Mouse (Mus musculus) embryonic facial prominence, embryonic 14.5 days (tissue): ENCODE measurements around the gene Abca13. TPM values are rescaled to one million over a fixed set of nuclear protein-coding genes. Genes with fewer than 3 reads are reported as not detected.
A peak's percentile ranks its signal among the peaks of the same experiment; 100 is the strongest.
"Not testable (repeated sequence)": the region's sequence is repeated elsewhere in the genome, so short reads cannot be mapped to it uniquely, and the experiment has no call there.

ENCODE experiments used
- ATAC-seq: fragments of 200-750 bp; cut with Nextera tagmentation; 2 replicates; pipeline ENCODE4 v1.8.0; 2017; ENCODE audit warnings: low read depth, moderate number of reproducible peaks, moderate TSS enrichment
- DNase-seq: peaks from one replicate; pipeline ENCODE4 v3.0.0-alpha.2; 2015; ENCODE audit warnings: low spot score
- H3K27ac ChIP-seq: fragments of 300-500 bp; sonication (generic); replicated peaks from 2 replicates; pipeline ENCODE4 v1.5.1; 2014; ENCODE audit warnings: low read depth, mild to moderate bottlenecking, low read length, moderate library complexity
- H3K27me3 ChIP-seq: fragments of 300-500 bp; sonication (generic); replicated peaks from 2 replicates; pipeline ENCODE4 v1.6.1; 2014; ENCODE audit warnings: low read length; ENCODE audit not compliant: control insufficient read depth, insufficient read depth
- H3K36me3 ChIP-seq: fragments of 300-500 bp; sonication (generic); 2 replicates; pipeline ENCODE4 v1.6.1; 2014; ENCODE audit warnings: low read length, mixed read lengths; ENCODE audit not compliant: control insufficient read depth, insufficient read depth
- H3K4me1 ChIP-seq: fragments of 300-500 bp; sonication (generic); 2 replicates; pipeline ENCODE4 v1.6.1; 2014; ENCODE audit warnings: antibody characterized with exemption, low read length; ENCODE audit not compliant: control insufficient read depth, insufficient read depth
- H3K4me2 ChIP-seq: fragments of 300-500 bp; sonication (generic); 2 replicates; pipeline ENCODE4 v1.6.1; 2014; ENCODE audit warnings: low read depth, mild to moderate bottlenecking, low read length, moderate library complexity, mixed read lengths
- H3K4me3 ChIP-seq: fragments of 300-500 bp; sonication (generic); 2 replicates; pipeline ENCODE4 v1.5.1; 2014; ENCODE audit warnings: low read depth, mild to moderate bottlenecking, low read length
- H3K9ac ChIP-seq: fragments of 300-500 bp; sonication (generic); 2 replicates; pipeline ENCODE4 v1.6.1; 2014; ENCODE audit warnings: low read depth, mild to moderate bottlenecking, low read length, moderate library complexity, mixed read lengths
- H3K9me3 ChIP-seq: fragments of 300-500 bp; sonication (generic); 2 replicates; pipeline ENCODE4 v1.6.1; 2016; ENCODE audit warnings: low read length; ENCODE audit not compliant: control insufficient read depth
- WGBS: fragments of 180-500 bp; shearing (Covaris S2); extraction: QIAGEN DNeasy Blood & Tissue Kit; methylation state at CpG from one replicate; pipeline ENCODE4 v1.1.7; 2014; 5-methylcytosine and 5-hydroxymethylcytosine counted together
- polyA plus RNA-seq: library from polyadenylated mRNA; unstranded; fragments of >200 nt; fragmentation: Nextera tagmentation; extraction: Ambion mirVana; gene quantifications from 2 replicates; pipeline ENCODE4 v1.2.1, GENCODE M21; 2014

The Abca13 gene
- polyA plus RNA-seq = 0.16 and 0.18 TPM in 2 replicates

DNA sequence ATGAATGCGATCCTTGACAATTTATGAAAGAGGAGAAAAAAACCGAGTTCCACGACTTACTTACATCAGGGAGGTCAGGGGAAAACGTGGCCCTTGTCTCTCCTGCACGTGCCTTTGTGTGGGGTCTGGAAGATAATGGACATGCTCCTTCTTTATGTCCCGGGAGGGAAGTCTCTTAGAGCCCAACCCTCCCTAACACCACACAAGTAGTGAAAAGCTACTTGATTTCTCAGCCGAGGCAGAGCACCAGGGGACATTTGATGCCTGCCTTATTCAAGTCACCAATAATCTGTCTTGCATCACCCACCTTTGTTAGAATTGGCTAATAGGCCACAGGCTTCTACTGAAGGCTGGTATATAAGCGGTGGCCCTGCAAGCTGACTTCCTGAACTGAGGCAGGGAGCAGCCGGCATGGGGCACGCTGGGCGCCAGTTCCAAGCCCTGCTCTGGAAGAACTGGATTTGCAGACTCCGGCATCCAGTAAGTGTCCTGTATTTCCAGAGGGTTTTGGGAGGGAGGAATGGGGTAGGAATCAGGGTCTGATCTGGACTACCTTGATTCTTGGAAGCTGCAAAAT, at the start of gene Abca13:
Gene Abca13 (plus strand): TSS at position 388 of the 577 bp plus-strand sequence.
- ATAC-seq (peak; percentile 62), DNase-seq (peak; percentile 12)
- 0 out of 2 replicates have a peak within 1 kb of the TSS, but pooled peaks have one; percentile 18 for H3K4me2 ChIP-seq
- no peak within 1 kb of the TSS for H3K4me3 ChIP-seq
- 30% methylated on average over 12 of the region's 12 CpGs for WGBS
- no peak within 1 kb of the TSS for H3K9ac ChIP-seq
- no peaks in the 10 kb centered on the region for H3K27me3 ChIP-seq
- no peak within 1 kb of the TSS for H3K27ac ChIP-seq
- peaks cover 10% of the 10 kb centered on the region; the same call in 1 of the 2 replicates for H3K4me1 ChIP-seq
- no peaks in the 10 kb centered on the region for H3K9me3 ChIP-seq
- H3K36me3 ChIP-seq = no peaks in the 10 kb centered on the region

DNA sequence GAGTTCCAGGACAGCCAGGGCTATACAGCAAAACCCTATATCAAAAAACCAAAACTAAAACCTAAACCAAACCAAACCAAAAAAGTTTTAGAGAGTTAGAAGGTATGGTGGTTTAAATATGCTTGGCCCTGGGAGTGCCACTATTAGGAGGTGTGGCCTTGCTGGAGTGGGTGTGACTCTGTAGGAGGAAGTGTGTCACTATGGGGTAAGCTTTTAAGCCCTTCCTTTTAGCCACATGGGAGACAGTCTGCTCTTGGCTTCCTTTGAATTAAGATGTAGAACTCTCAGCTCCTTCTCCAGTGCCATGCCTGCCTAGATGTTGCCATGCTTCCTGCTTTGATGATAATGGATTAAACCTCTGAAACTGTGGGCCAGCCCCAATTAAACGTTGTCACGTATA, 46.6 kb upstream of the Abca13 start:
- Histone ChIP-seq H3K4me1 (no peaks in the 10 kb centered on the region), H3K9me3 (no peaks in the 10 kb centered on the region), H3K9ac (no peak overlapping the region), H3K4me3 (no peak overlapping the region), H3K27ac (no peak overlapping the region), H3K4me2 (no peak overlapping the region), H3K36me3 (no peaks in the 10 kb centered on the region), H3K27me3 (no peaks in the 10 kb centered on the region)
- no peak for DNase-seq
- ATAC-seq = no peak
- 79% methylated on average over 2 of the region's 2 CpGs for WGBS

DNA sequence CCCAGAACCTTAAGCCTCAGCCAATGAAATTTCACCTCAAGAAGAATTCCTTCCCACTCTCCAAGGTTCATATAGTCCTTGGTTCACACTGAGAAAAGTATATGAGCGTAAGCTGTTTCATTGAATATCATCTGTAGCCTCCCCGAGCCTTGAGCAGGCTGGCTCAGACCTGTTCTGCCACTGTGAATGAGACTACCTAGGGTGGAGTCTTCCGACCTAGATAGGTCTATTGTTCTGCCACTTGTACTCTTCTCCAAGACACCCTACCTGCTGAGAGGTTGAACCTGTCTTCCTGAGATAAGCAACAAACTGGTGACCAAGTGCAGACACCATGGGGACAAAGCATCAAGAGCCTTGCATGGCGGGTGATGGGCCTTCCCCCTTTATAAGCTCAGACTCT, 45.6 kb upstream of the Abca13 start:
- Histone ChIP-seq H3K9me3 (no peaks in the 10 kb centered on the region), H3K4me3 (no peak overlapping the region), H3K9ac (no peak overlapping the region), H3K27me3 (no peaks in the 10 kb centered on the region), H3K4me1 (no peaks in the 10 kb centered on the region), H3K27ac (no peak overlapping the region), H3K4me2 (no peak overlapping the region), H3K36me3 (no peaks in the 10 kb centered on the region)
- no peak for DNase-seq
- 88% methylated on average over 4 of the region's 4 CpGs for WGBS
- ATAC-seq = no peak

DNA sequence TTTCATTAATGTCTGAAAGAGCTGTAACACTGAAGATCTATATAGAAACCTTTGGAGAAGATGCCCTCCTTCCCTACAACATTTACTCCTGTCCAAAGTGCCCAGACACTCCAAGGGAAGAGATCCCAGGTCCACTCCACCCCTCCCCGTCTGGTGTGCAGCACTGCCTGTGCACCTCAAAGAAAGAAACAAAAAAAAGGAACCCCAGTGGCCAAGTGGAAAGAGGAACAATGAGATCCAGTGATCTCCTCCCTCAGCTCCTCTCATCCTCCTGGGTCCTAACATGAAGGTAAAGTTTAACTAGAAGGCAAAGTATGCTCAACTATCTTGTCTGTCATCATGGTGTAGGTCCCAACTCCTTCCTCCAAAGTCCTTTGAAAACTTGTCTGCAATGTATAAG, 45.1 kb upstream of the Abca13 start:
- H3K9me3 ChIP-seq = no peaks in the 10 kb centered on the region
- DNase-seq = no peak
- H3K27me3 ChIP-seq = no peaks in the 10 kb centered on the region
- 65% methylated on average over 1 of the region's 1 CpGs for WGBS
- H3K4me3 ChIP-seq = no peak overlapping the region
- H3K27ac ChIP-seq = no peak overlapping the region
- no peak for ATAC-seq
- H3K4me2 ChIP-seq = no peak overlapping the region
- no peaks in the 10 kb centered on the region for H3K4me1 ChIP-seq
- no peaks in the 10 kb centered on the region for H3K36me3 ChIP-seq
- no peak overlapping the region for H3K9ac ChIP-seq

DNA sequence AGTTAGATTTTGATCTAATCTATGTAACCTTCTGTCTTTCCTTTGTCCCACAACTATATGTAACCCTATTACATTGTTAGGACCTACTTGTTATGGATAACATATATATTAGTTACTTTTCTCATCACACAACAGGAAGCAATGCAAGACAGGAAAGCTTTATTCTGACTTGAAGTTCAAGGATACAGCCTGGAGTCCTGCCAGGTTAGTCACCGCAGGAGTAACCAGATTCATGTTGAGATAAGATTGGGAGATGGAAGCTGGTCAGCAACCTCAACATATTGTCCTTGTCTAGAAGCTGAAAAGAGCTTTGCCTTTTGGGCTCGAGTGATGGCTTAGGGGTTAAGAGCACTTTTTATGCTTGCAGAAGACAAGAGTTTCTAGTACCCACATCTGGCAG, 43.5 kb upstream of the Abca13 start:
- no peak overlapping the region for H3K27ac ChIP-seq
- no peaks in the 10 kb centered on the region for H3K4me1 ChIP-seq
- no peaks in the 10 kb centered on the region for H3K9me3 ChIP-seq
- H3K4me2 ChIP-seq = no peak overlapping the region
- no peaks in the 10 kb centered on the region for H3K36me3 ChIP-seq
- no peak overlapping the region for H3K9ac ChIP-seq
- H3K4me3 ChIP-seq = no peak overlapping the region
- 72% methylated on average over 2 of the region's 2 CpGs for WGBS
- ATAC-seq (no peak), DNase-seq (no peak)
- no peaks in the 10 kb centered on the region for H3K27me3 ChIP-seq

DNA sequence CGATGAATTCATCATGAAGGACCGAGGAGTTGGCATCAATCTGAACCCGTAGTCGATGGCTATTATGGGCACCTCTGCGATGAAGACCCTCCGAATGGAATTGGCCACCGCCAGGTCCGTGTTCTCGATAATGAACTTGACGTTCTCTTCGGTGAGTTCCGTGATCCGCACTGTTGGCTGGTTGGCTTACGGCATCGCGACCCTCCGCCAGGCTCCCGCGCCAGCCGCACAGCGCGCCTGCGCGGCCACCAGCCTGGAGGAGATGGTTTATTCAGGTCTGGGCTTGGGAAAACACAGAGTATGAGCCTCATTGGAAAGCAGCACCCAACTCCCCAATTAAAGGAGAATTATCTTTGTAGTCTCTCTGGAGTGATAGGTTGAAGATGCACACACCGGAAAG, 41.3 kb upstream of the Abca13 start:
- H3K4me3 ChIP-seq, DNase-seq, ATAC-seq, H3K9ac ChIP-seq, H3K27ac ChIP-seq, H3K36me3 ChIP-seq, H3K9me3 ChIP-seq, H3K4me1 ChIP-seq, H3K4me2 ChIP-seq, H3K27me3 ChIP-seq: not testable (repeated sequence)
- 84% methylated on average over 25 of the region's 25 CpGs for WGBS

DNA sequence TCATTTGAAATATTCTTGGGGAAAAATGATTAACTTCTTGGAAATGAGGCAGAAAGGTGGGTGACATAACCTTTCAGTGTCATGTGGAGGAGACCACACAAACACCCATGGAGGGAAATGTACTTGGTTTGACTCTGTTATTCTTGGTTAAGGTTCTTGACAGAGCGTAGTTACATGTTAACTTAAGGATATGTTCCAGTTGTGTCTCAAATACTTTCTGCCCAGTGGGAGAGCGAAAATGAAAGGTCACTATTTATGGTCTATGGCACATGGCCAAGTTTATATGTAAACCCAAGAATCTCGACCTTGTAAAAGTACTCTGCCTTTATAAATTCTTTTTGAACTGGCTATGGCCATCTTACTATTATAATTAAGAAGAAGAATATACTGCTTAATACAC, 31.8 kb upstream of the Abca13 start:
- Histone ChIP-seq H3K36me3 (no peaks in the 10 kb centered on the region), H3K27ac (no peak overlapping the region), H3K9ac (no peak overlapping the region), H3K4me1 (no peaks in the 10 kb centered on the region), H3K4me3 (no peak overlapping the region), H3K9me3 (no peaks in the 10 kb centered on the region), H3K4me2 (no peak overlapping the region), H3K27me3 (no peaks in the 10 kb centered on the region)
- ATAC-seq (no peak), DNase-seq (no peak)
- 57% methylated on average over 3 of the region's 3 CpGs for WGBS

DNA sequence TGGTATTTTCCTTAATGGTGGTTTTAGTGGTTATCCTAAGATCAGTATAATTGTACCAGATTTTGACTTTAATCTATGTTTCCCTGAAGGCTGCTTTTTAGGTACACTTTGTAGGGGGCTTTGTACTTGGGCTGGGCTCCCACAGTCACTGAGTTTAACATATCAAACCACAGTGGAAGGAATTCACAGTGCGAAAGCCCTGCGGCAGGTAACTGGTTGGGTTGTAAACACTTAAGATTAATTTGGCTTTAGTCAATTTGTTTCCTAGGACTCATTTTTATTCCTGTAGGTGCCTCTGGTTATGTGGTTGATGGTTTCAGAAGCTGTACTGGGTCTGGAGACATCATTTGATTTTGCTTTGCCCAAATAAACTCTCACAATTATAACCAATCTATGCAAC, 24.4 kb upstream of the Abca13 start:
- DNase-seq (peak; percentile 11), ATAC-seq (no peak)
- Histone ChIP-seq H3K9me3 (no peaks in the 10 kb centered on the region), H3K27ac (no peak overlapping the region), H3K27me3 (no peaks in the 10 kb centered on the region), H3K4me2 (no peak overlapping the region), H3K4me3 (no peak overlapping the region), H3K36me3 (no peaks in the 10 kb centered on the region), H3K9ac (no peak overlapping the region), H3K4me1 (no peaks in the 10 kb centered on the region)
- 76% methylated on average over 2 of the region's 2 CpGs for WGBS

DNA sequence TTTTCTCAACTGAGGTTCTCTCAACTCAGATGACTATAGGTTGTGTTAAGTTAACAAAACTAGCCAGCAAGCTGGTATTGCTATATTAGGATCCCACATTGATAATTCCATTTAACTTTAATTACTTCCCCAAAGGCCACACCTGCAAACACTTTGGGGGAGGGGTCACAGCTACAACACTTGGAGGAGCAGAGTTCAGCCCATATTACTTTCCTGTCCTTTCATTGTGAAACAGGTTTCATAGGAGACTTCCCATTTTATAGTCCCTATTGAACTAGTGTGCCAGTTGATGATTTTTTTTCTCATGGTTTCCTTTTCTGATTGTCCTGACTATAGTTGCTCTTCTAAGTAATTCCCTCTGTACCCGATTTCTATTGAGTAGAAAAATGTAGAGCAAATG, 10.3 kb upstream of the Abca13 start:
- H3K4me3 ChIP-seq = no peak overlapping the region
- no peak overlapping the region for H3K27ac ChIP-seq
- no peaks in the 10 kb centered on the region for H3K4me1 ChIP-seq
- no peak for ATAC-seq
- no peak overlapping the region for H3K9ac ChIP-seq
- no peaks in the 10 kb centered on the region for H3K36me3 ChIP-seq
- H3K9me3 ChIP-seq = no peaks in the 10 kb centered on the region
- no peak overlapping the region for H3K4me2 ChIP-seq
- DNase-seq = no peak
- no peaks in the 10 kb centered on the region for H3K27me3 ChIP-seq
- WGBS = 85% methylated on average over 1 of the region's 1 CpGs
